Mouse (Mus musculus): ENCODE measurements around the gene Rgs7. TPM values are rescaled to one million over a fixed set of nuclear protein-coding genes. Genes with fewer than 3 reads are reported as not detected.

Rgs7 gene
- polyA plus RNA-seq, 1 experiment = not detected

DNA sequence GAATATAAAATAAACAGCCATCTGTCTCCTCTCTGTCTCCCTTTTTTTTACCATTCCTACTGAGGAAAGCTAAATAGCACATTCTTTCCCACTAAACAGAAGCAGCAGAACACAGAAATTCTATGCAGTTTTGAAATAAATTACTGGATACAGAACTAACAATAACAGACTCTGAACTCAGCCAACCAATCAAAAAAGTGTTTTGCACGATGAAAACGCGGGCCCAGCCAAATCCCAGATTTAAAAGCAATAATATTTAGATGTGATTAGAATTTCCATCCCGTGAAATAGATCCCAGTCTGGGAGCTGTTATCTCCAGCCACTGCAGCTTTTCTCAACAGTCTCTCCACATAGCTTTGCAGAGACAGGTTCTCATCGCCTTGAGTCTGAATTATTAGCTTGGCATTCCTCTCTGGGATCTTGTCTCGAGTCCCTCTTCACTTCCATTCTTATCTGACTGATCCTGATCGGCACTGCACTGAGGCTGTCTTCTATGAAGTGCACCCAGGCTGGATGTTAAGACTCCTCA lies 466.5 kb downstream of the Rgs7 start:
- Histone ChIP-seq H3K4me3 (ENCODE audit: insufficient read depth, low read length) (no peak overlapping the region), H3K27ac (ENCODE audit: insufficient read depth, low read depth, low read length) (no peak overlapping the region), H3K4me1 (ENCODE audit: control insufficient read depth, insufficient read depth, low read length) (no peaks in the 10 kb centered on the region)
- TF ChIP-seq POLR2A (IDR thresholded peaks at IDR 0.05; ENCODE audit: borderline replicate concordance, low read depth, low read length) (no peak), CTCF (IDR thresholded peaks at IDR 0.05; ENCODE audit: low read depth, low read length) (no peak)

DNA sequence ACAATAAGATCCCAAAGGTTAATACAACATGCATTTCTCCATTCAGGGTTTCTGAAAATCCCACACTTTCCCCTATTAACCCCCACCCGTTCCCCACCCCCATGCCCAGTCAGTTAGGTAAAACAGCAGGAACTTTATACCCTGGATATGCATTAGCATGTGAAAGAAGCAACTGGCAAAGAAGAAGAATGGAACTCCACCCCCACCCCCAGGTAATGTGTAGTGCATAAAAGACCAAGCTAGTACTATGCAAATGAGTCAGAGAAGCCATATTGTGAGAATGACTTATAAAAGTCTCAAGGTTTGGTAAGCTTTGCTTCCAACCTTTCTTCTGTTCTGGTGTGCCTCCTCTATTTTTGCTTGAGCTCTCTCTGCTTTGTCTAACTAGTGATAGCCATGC lies 468.2 kb downstream of the Rgs7 start:
- TF ChIP-seq CTCF (IDR thresholded peaks at IDR 0.05; ENCODE audit: low read depth, low read length) = no peak
- TF ChIP-seq POLR2A (IDR thresholded peaks at IDR 0.05; ENCODE audit: borderline replicate concordance, low read depth, low read length) = no peak
- no peak overlapping the region for H3K4me3 ChIP-seq (ENCODE audit: insufficient read depth, low read length)
- no peaks in the 10 kb centered on the region for H3K4me1 ChIP-seq (ENCODE audit: control insufficient read depth, insufficient read depth, low read length)
- no peak overlapping the region for H3K27ac ChIP-seq (ENCODE audit: insufficient read depth, low read depth, low read length)

Other genes starting within 250 kb of the Rgs7 start
- gene Kmo, start 127.9 kb upstream of the Rgs7 start, polyA plus RNA-seq (2012; ENCODE audit: insufficient read depth, insufficient read length, missing spikeins) = 12.3 and 15.5 TPM in 2 replicates
- 185 and 188 TPM in 2 replicates for gene Fh1, start 133.1 kb upstream of the Rgs7 start, polyA plus RNA-seq (2012; ENCODE audit: insufficient read depth, insufficient read length, missing spikeins)
- 5.7 and 7.6 TPM in 2 replicates for gene Opn3, start 200.3 kb upstream of the Rgs7 start, polyA plus RNA-seq (2012; ENCODE audit: insufficient read depth, insufficient read length, missing spikeins)
- 9.4 and 9.6 TPM in 2 replicates for gene Chml, start 200.4 kb upstream of the Rgs7 start, polyA plus RNA-seq (2012; ENCODE audit: insufficient read depth, insufficient read length, missing spikeins)
- not detected in 2 replicates for gene Wdr64, start 206.1 kb upstream of the Rgs7 start, polyA plus RNA-seq (2012; ENCODE audit: insufficient read depth, insufficient read length, missing spikeins)